Mouse (Mus musculus) retina, postnatal 1 day (tissue): ENCODE results near the gene Myb.

Experiments
- DNase-seq: peaks from one replicate; pipeline ENCODE4 v3.0.0-alpha.2; 2012

Gene Myb

GRCm38 (mm10) chr10:21118341-21118740, 42.4 kb downstream of the Myb start:
- no peak for DNase-seq

GRCm38 (mm10) chr10:21114459-21114858, 46.3 kb downstream of the Myb start:
- DNase-seq: no peak

GRCm38 (mm10) chr10:21112689-21113088, 48.1 kb downstream of the Myb start:
- DNase-seq: no peak

GRCm38 (mm10) chr10:21109337-21110056, 51.3 kb downstream of the Myb start:
- DNase-seq: peak; percentile 92

GRCm38 (mm10) chr10:21108796-21109195, 52.0 kb downstream of the Myb start:
- DNase-seq: no peak

GRCm38 (mm10) chr10:21108182-21108581, 52.6 kb downstream of the Myb start:
- no peak for DNase-seq

- DNase-seq: no peak
These were observed 55.6 kb downstream of the Myb start for GRCm38 (mm10) chr10:21105206-21105605.

GRCm38 (mm10) chr10:21102689-21103088, 58.1 kb downstream of the Myb start:
- DNase-seq: no peak

GRCm38 (mm10) chr10:21101948-21102347, 58.8 kb downstream of the Myb start:
- peak; percentile 98 for DNase-seq

GRCm38 (mm10) chr10:21100646-21101249, 60.0 kb downstream of the Myb start:
- no peak for DNase-seq

- DNase-seq: no peak
These were observed 61.3 kb downstream of the Myb start for GRCm38 (mm10) chr10:21099515-21099914.

GRCm38 (mm10) chr10:21095541-21095940, 65.2 kb downstream of the Myb start:
- no peak for DNase-seq

GRCm38 (mm10) chr10:21094896-21095295, 65.9 kb downstream of the Myb start:
- no peak for DNase-seq

GRCm38 (mm10) chr10:21093301-21093700, 67.5 kb downstream of the Myb start:
- DNase-seq: no peak

GRCm38 (mm10) chr10:21092501-21093270, 68.1 kb downstream of the Myb start:
- DNase-seq: no peak

- DNase-seq: no peak
These were observed 69.7 kb downstream of the Myb start for GRCm38 (mm10) chr10:21090922-21091700.

- no peak for DNase-seq
These were observed 71.2 kb downstream of the Myb start for GRCm38 (mm10) chr10:21089541-21089940.

- DNase-seq: no peak
These were observed 73.1 kb downstream of the Myb start for GRCm38 (mm10) chr10:21087614-21088232.

GRCm38 (mm10) chr10:21085044-21085443, 75.7 kb downstream of the Myb start:
- DNase-seq: no peak

GRCm38 (mm10) chr10:21083391-21083918, 77.3 kb downstream of the Myb start:
- DNase-seq: peak; percentile 92

GRCm38 (mm10) chr10:21082447-21082846, 78.3 kb downstream of the Myb start:
- DNase-seq: peak; percentile 99

- DNase-seq: no peak
These were observed 83.5 kb downstream of the Myb start for GRCm38 (mm10) chr10:21077151-21077719.
